Mouse (Mus musculus) small intestine, adult 2 months (tissue): ENCODE data around the gene Pkd1l1.

Source experiments
- CTCF ChIP-seq: fragments of 200-500 bp; IDR thresholded peaks from 2 replicates; pipeline ENCODE4 v1.5.1; 2012; ENCODE audit warnings: low read depth, mild to moderate bottlenecking, control low read depth, inconsistent platforms, low read length, moderate library complexity, mixed read lengths; ENCODE audit not compliant: insufficient replicate concordance, insufficient read length; ENCODE audit errors: extremely low read depth
- POLR2A ChIP-seq: fragments of 200-500 bp; IDR thresholded peaks from 2 replicates; pipeline ENCODE4 v1.6.1; 2012; ENCODE audit warnings: low read depth, mild to moderate bottlenecking, control low read depth, inconsistent platforms, low read length, moderate library complexity

GRCm38 (mm10) chr11:8784413-8784812 is 188.7 kb downstream of the Pkd1l1 start:
- no peak for TF ChIP-seq POLR2A
- no peak for TF ChIP-seq CTCF
